Mouse (Mus musculus) activated CD4-positive, CD25-positive, alpha-beta regulatory T cell (primary cell): ENCODE measurements around the gene Gm49366. TPM values are rescaled to one million over a fixed set of nuclear protein-coding genes. Genes with fewer than 3 reads are reported as not detected.

Source experiments
- polyA plus RNA-seq, 2 experiments: library from polyadenylated mRNA; unstranded; fragments of 100-300 nt; shearing (Covaris generic); gene quantifications; one replicate each; pipeline ENCODE4 v1.2.1; 2017

Gene Gm49366
- polyA plus RNA-seq, result not detected

DNA sequence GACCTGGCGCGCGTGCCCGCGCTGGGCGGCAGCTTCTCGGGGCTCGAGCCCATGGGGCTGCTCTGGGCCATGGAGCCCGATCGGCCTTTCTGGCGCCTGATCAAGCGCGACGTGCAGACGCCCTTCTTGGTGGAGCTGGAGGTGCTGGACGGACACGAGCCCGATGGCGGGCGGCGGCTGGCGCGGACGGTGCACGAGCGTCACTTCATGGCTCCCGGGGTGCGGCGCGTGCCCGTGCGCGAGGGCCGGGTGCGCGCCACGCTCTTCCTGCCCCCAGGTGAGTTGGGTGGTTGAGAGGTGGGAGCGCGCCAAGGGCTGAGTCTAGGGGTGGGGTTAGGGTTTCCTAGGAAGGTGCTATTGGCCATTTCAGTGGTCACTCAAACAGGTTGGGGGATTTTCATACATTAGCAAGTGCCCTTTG lies at the start of gene Gm49366:
Gm49366 (plus strand) TSS at position 245 of the 421 bp plus-strand sequence.

DNA sequence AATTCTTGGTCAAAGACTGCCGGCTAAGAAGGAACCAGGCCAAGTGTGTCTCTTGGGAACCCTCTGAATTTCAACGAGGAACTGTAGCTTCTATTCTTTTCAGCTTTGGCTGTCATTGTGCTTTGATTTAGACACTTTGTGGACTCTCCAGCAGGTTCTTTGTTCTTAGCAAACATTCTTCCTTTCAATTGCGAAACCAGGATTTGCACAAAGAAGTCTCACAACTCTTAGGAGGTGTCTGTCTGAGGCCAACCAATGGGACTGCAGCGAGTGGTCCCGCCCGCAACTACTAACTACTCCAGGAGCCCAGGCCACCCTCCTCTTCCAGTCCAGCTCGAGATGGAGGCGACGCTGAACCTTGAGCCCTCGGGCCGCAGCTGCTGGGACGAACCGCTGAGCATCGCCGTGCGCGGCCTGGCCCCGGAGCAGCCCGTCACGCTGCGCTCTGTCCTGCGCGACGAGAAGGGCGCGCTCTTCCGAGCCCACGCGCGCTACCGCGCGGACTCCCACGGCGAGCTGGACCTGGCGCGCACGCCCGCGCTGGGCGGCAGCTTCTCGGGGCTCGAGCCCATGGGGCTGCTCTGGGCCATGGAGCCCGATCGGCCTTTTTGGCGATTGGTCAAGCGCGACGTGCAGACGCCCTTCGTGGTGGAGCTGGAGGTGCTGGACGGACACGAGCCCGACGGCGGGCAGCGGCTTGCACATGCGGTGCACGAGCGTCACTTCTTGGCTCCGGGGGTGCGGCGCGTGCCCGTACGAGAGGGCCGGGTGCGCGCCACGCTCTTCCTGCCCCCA lies 29.4 kb upstream of the Gm49366 start, which contains the start of gene Acot1:
Acot1 (plus strand) TSS at position 320 of the 795 bp plus-strand sequence.

DNA sequence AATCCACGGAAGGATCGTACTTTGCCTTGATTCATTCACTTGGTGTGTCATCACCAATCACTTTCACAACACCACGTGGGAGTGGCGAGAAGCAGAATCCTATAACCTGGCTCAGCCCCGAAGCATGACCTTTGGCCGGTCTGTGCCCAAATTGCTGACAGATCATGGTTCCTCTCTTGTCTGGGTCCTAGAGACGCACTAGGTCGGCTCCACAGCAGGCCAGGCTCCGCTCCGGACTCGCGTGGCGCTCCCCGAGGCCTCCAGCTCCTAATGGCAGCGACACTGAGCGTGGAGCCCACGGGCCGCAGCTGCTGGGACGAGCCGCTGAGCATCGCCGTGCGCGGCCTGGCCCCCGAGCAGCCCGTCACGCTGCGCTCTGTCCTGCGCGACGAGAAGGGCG lies 494 bp upstream of the Gm49366 start, which contains the start of gene Acot4:
Acot4 (plus strand) TSS at position 139 of the 400 bp plus-strand sequence.

DNA sequence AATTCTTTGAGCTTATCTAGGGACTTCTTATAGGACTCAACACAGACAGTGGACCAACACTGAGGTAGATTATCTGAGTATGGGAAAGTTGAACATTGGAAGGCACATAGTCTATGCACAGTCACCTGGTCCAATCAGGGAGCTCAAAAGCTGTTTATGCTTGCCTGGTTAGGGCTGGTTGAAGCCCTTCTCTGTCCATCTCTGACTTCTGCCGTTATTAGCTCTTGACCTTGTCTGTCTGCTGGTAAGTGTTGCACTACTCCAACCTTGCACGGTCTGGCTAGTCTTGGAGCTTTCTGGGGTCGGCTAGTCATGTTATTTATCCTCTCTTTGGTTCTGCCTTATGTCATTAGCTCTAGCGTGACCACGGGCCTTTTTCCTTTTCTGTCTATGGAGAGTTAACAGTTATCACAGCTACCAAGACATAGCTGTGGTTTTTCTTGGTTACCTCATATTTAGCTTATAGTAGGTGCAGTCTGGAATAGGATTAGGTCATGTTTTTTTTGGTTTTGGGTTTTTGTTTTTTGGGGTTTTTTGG lies 13.3 kb downstream of the Gm49366 start, which contains the start of gene Acot3:
Acot3 (plus strand) TSS at position 208 of the 538 bp plus-strand sequence.

DNA sequence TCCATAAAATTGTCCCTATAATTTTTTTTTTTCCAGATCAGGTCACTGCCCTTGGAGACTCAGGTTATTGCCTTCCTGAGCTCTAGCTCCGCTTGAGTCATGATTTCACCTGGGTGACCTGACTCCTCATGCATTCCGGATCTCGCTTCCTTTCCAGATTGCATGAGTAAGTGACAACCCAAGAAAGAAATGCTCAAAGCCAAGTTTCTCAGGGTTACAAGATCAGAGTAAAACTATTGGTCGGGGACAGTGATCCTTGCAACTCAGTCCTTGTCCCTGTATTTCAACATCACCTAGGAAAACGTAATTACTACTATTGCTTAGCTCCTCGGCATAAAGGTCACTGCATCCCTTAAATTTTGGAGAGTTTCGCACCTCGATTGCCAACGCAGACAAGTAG lies 30.3 kb downstream of the Gm49366 start, which contains the start of gene Acot5:
Acot5 (plus strand) TSS at position 340 of the 400 bp plus-strand sequence.

DNA sequence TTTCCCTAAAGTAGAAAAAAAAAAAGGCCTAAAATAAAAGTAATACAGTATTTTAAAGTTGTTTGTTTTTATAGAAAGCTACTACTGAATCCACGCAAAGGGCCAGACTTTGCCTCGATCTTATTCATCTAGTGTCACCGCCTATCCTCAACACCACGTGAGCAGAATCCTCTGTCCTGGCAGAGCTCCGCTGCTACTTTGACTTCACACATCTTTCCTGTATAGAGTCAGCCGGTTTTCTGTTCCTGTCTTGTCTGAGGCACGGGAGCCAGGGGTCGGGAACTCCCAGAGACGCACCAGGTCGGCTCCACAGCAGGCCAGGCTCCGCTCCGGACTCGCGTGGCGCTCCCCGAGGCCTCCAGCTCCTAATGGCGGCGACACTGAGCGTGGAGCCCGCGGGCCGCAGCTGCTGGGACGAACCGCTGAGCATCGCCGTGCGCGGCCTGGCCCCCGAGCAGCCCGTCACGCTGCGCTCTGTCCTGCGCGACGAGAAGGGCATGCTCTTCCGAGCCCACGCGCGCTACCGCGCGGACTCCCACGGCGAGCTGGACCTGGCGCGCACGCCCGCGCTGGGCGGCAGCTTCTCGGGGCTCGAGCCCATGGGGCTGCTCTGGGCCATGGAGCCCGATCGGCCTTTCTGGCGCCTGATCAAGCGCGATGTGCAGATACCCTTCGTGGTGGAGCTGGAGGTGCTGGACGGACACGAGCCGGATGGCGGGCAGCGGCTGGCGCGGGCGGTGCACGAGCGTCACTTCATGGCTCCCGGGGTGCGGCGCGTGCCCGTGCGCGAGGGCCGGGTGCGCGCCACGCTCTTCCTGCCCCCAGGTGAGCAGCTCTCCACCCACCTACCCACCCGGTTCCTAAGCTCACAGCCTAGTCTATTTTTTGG lies 62.1 kb downstream of the Gm49366 start, which contains the start of gene Acot6:
Acot6 (plus strand) TSS at position 51 of the 889 bp plus-strand sequence.

Other genes starting within 250 kb of the Gm49366 start
- gene Numb, start 117.0 kb upstream of the Gm49366 start, polyA plus RNA-seq, result 10 to 100 TPM; 32.0 to 32.8 TPM
- 10 to 100 TPM; 24.0 to 28.5 TPM for gene Riox1, start 88.3 kb upstream of the Gm49366 start, polyA plus RNA-seq
- under 1 TPM in 1 of 2 experiments, not detected in 1; 0.11 TPM for gene Heatr4, start 54.1 kb upstream of the Gm49366 start, polyA plus RNA-seq
- 1 to 10 TPM; 4.8 to 5.5 TPM for gene Acot2, start 51.1 kb upstream of the Gm49366 start, polyA plus RNA-seq
- under 1 TPM in 1 of 2 experiments, not detected in 1; 0.23 TPM for gene Acot1, start 29.4 kb upstream of the Gm49366 start, polyA plus RNA-seq
- gene Acot4, start 556 bp upstream of the Gm49366 start, polyA plus RNA-seq, result 1 to 10 TPM in 1 of 2 experiments, under 1 TPM in 1; 0.04 to 1.3 TPM
- under 1 TPM in 1 of 2 experiments, not detected in 1; 0.06 TPM for gene Acot3, start 13.2 kb downstream of the Gm49366 start, polyA plus RNA-seq
- gene Acot5, start 30.4 kb downstream of the Gm49366 start, polyA plus RNA-seq, result not detected
- gene Acot6, start 61.7 kb downstream of the Gm49366 start, polyA plus RNA-seq, result 1 to 10 TPM; 1.5 to 2.6 TPM
- gene Dnal1, start 75.4 kb downstream of the Gm49366 start, polyA plus RNA-seq, result under 1 TPM; 0.26 to 0.48 TPM
- under 1 TPM in 1 of 2 experiments, not detected in 1; 0.10 TPM for gene Pnma1, start 109.6 kb downstream of the Gm49366 start, polyA plus RNA-seq
- 10 to 100 TPM; 14.2 to 19.1 TPM for gene Elmsan1, start 179.9 kb downstream of the Gm49366 start, polyA plus RNA-seq
- gene Ptgr2, start 246.3 kb downstream of the Gm49366 start, polyA plus RNA-seq, result 10 to 100 TPM; 29.4 to 29.7 TPM